Mouse (Mus musculus) MEL (cell line): Measurements from ENCODE around the gene Olfr1392. TPM values are rescaled to one million over a fixed set of nuclear protein-coding genes. Genes with fewer than 3 reads are reported as not detected.

Source experiments
- DNase-seq: peaks from one replicate; pipeline ENCODE4 v3.0.0; 2011; ENCODE audit warnings: low read depth, low spot score
- H3K27ac ChIP-seq: 2 replicates; pipeline ENCODE4 v1.5.1; 2012; ENCODE audit warnings: low read depth, mild to moderate bottlenecking, control low read depth, low read length, moderate library complexity; ENCODE audit not compliant: control insufficient read depth
- H3K27me3 ChIP-seq, 2 experiments: fragments of 150-350 bp in 1 of 2; sonication (generic) in 1 of 2; 2 replicates each; pipeline ENCODE4 v1.6.1; 2012; ENCODE audit warnings: low read length in 2 of 2, mild to moderate bottlenecking in 2 of 2, improper control_type of control experiment in 1 of 2, moderate library complexity in 1 of 2; ENCODE audit not compliant: insufficient read depth in 2 of 2, control insufficient read depth in 1 of 2
- H3K36me3 ChIP-seq, 2 experiments: 2 replicates each; pipeline ENCODE4 v1.6.1; 2012 to 2014; ENCODE audit warnings: low read length in 2 of 2, improper control_type of control experiment in 1 of 2, inconsistent platforms in 1 of 2, mild to moderate bottlenecking in 1 of 2; ENCODE audit not compliant: insufficient read depth in 2 of 2, control insufficient read depth in 1 of 2
- H3K4me1 ChIP-seq, 2 experiments: fragments of 150-350 bp in 1 of 2; sonication (generic) in 1 of 2; 2 replicates each; pipeline ENCODE4 v1.6.1; 2012; ENCODE audit warnings: low read length in 2 of 2, improper control_type of control experiment in 1 of 2, mild to moderate bottlenecking in 1 of 2; ENCODE audit not compliant: insufficient read depth in 2 of 2, control insufficient read depth in 1 of 2
- H3K4me3 ChIP-seq, 2 experiments: fragments of 150-350 bp in 1 of 2; sonication (generic) in 1 of 2; 2 replicates each; pipeline ENCODE4 v1.5.1; 2012; ENCODE audit warnings: low read depth in 2 of 2, low read length in 2 of 2, mild to moderate bottlenecking in 2 of 2, moderate library complexity in 2 of 2, control low read depth in 1 of 2, improper control_type of control experiment in 1 of 2; ENCODE audit not compliant: control insufficient read depth in 1 of 2, insufficient read depth in 1 of 2
- H3K79me2 ChIP-seq: 2 replicates; pipeline ENCODE4 v1.6.1; 2012; ENCODE audit warnings: mild to moderate bottlenecking, low read length, moderate library complexity; ENCODE audit not compliant: control insufficient read depth, poor library complexity, insufficient read depth
- H3K9ac ChIP-seq: 2 replicates; pipeline ENCODE4 v1.6.1; 2012; ENCODE audit warnings: low read depth, mild to moderate bottlenecking, control low read depth, low read length, moderate library complexity; ENCODE audit not compliant: control insufficient read depth, poor library complexity, severe bottlenecking
- H3K9me3 ChIP-seq: fragments of 150-350 bp; sonication (generic); replicated peaks from 2 replicates; pipeline ENCODE4 v1.6.1; 2012; ENCODE audit warnings: mild to moderate bottlenecking, low read length, improper control_type of control experiment, moderate library complexity; ENCODE audit not compliant: insufficient read depth
- CHD2 ChIP-seq: IDR thresholded peaks from 2 replicates; pipeline ENCODE4 v1.6.1; 2011; ENCODE audit warnings: low read length, improper control_type of control experiment
- E2F4 ChIP-seq: IDR thresholded peaks from 2 replicates; pipeline ENCODE4 v1.6.1; 2011; ENCODE audit warnings: low read depth, low read length, improper control_type of control experiment, borderline replicate concordance
- EP300 ChIP-seq, 2 experiments: IDR thresholded peaks; 2 replicates each; pipeline ENCODE4 v1.6.1; 2011; ENCODE audit warnings: improper control_type of control experiment in 2 of 2, low read length in 2 of 2, low read depth in 1 of 2, mild to moderate bottlenecking in 1 of 2
- GABPA ChIP-seq: IDR thresholded peaks from 2 replicates; pipeline ENCODE4 v1.6.1; 2012; ENCODE audit warnings: low read depth, mild to moderate bottlenecking, inconsistent platforms, low read length, improper control_type of control experiment, moderate library complexity
- GATA1 ChIP-seq: IDR thresholded peaks from 2 replicates; pipeline ENCODE4 v1.6.1; 2011; ENCODE audit warnings: low read depth, low read length, improper control_type of control experiment
- JUND ChIP-seq: IDR thresholded peaks from 2 replicates; pipeline ENCODE4 v1.6.1; 2011; ENCODE audit warnings: low read depth, mild to moderate bottlenecking, improper control_type of control experiment, low read length
- MAX ChIP-seq: IDR thresholded peaks from 2 replicates; pipeline ENCODE4 v1.6.1; 2011; ENCODE audit warnings: low read length, improper control_type of control experiment
- MAZ ChIP-seq: IDR thresholded peaks from 2 replicates; pipeline ENCODE4 v1.6.1; 2012; ENCODE audit warnings: low read depth, mild to moderate bottlenecking, inconsistent platforms, low read length, improper control_type of control experiment
- MYB ChIP-seq: IDR thresholded peaks from 2 replicates; pipeline ENCODE4 v1.6.1; 2011; ENCODE audit warnings: mild to moderate bottlenecking, low read depth, low read length, improper control_type of control experiment
- NELFE ChIP-seq: IDR thresholded peaks from 2 replicates; pipeline ENCODE4 v1.6.1; 2011; ENCODE audit warnings: low read depth, low read length, improper control_type of control experiment
- NRF1 ChIP-seq: IDR thresholded peaks from 2 replicates; pipeline ENCODE4 v1.6.1; 2014; ENCODE audit warnings: low read depth, mild to moderate bottlenecking, inconsistent platforms, low read length, improper control_type of control experiment, moderate library complexity; ENCODE audit not compliant: poor library complexity, insufficient read depth, severe bottlenecking
- RCOR1 ChIP-seq: IDR thresholded peaks from 2 replicates; pipeline ENCODE4 v1.6.1; 2012; ENCODE audit warnings: low read depth, mild to moderate bottlenecking, inconsistent platforms, low read length, improper control_type of control experiment
- SMC3 ChIP-seq: IDR thresholded peaks from 2 replicates; pipeline ENCODE4 v1.6.1; 2011; ENCODE audit warnings: low read depth, low read length, improper control_type of control experiment
- TBP ChIP-seq: IDR thresholded peaks from 2 replicates; pipeline ENCODE4 v1.8.0; 2011; ENCODE audit warnings: low read depth, low read length, improper control_type of control experiment
- TCF12 ChIP-seq: IDR thresholded peaks from 2 replicates; pipeline ENCODE4 v1.6.1; 2014; ENCODE audit warnings: low read depth, mild to moderate bottlenecking, inconsistent platforms, low read length, improper control_type of control experiment, moderate library complexity
- USF2 ChIP-seq, 2 experiments: IDR thresholded peaks; 2 replicates each; pipeline ENCODE4 v1.6.1; 2011 to 2012; ENCODE audit warnings: improper control_type of control experiment in 2 of 2, low read length in 2 of 2, borderline replicate concordance in 1 of 2, inconsistent platforms in 1 of 2, low read depth in 1 of 2, mild to moderate bottlenecking in 1 of 2; ENCODE audit not compliant: insufficient read depth in 1 of 2
- ZC3H11A ChIP-seq: IDR thresholded peaks from 2 replicates; pipeline ENCODE4 v1.6.1; 2012; ENCODE audit warnings: low read depth, mild to moderate bottlenecking, inconsistent platforms, low read length, improper control_type of control experiment
- ZKSCAN1 ChIP-seq: IDR thresholded peaks from 2 replicates; pipeline ENCODE4 v1.6.1; 2012; ENCODE audit warnings: low read depth, mild to moderate bottlenecking, inconsistent platforms, low read length, improper control_type of control experiment, moderate library complexity
- ZNF384 ChIP-seq: IDR thresholded peaks from 2 replicates; pipeline ENCODE4 v1.6.1; 2012; ENCODE audit warnings: low read depth, mild to moderate bottlenecking, inconsistent platforms, low read length, improper control_type of control experiment
- polyA plus RNA-seq, 2 experiments: library from polyadenylated mRNA; stranded (reverse) in 1 of 2; unstranded in 1 of 2; fragments of >175 nt in 1 of 2; fragments of >200 nt in 1 of 2; gene quantifications; 2 replicates each; pipeline versions ENCODE4 v1.2.1 to v1.2.4; 2012; ENCODE audit warnings: low replicate concordance in 2 of 2, low read depth in 1 of 2; ENCODE audit not compliant: insufficient read length in 2 of 2, insufficient read depth in 1 of 2, missing spikeins in 1 of 2
- total RNA-seq: library from RNA; depleted of rRNA; stranded (reverse); fragments of 300-350 nt; gene quantifications from 2 replicates; pipeline ENCODE4 v1.2.3, GENCODE M21; 2012

Gene Olfr1392
- total and polyA plus RNA-seq, 3 experiments, result not detected

GRCm38 (mm10) chr11:49329686-49330085, 44.6 kb downstream of the Olfr1392 start:
- Histone ChIP-seq H3K9ac (no peak overlapping the region), H3K4me3 (no peak overlapping the region), H3K27me3 (no peaks in the 10 kb centered on the region), H3K9me3 (no peaks in the 10 kb centered on the region), H3K79me2 (no peaks in the 10 kb centered on the region), H3K4me1 (no peaks in the 10 kb centered on the region)
- TF ChIP-seq E2F4 (no peak), GABPA (no peak), MAZ (no peak), ZKSCAN1 (no peak), GATA1 (no peak), ZNF384 (no peak), USF2 (IDR thresholded peaks at IDR 0.05; ENCODE audit: borderline replicate concordance in 1 of 2, insufficient read depth in 1 of 2, low read depth in 1 of 2, low read length in 2 of 2) (no peak), MYB (no peak)
- TF ChIP-seq, all 39 proteins: peak for 0
- Histone ChIP-seq H3K36me3 (no peaks in the 10 kb centered on the region), H3K27ac (no peak overlapping the region)
- DNase-seq, result no peak

DNA sequence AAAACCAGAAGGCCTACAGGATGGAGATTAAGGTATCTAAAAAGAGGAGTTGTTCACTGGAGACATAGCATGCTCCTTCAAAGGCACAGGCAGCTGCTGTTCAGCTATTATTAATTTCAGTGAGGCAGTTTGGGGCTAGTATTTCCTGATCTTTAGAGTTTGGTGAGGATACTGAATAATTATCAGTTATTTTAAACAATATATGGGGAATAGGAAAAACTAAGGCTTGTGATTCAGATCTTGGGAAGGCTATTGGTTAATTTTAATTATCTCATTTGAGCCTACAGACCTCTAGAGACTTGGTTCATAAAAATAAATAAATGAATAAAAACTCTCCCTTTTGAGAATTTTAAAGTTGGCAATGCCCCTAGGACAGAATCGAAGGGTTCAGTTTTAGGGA, 49.8 kb downstream of the Olfr1392 start, which contains the start of gene Olfr1390:
Gene Olfr1390 (plus strand): TSS at position 301 of the 400 bp plus-strand sequence.
- H3K4me1 ChIP-seq, result no peaks in the 10 kb centered on the region
- H3K27ac ChIP-seq, result no peak within 1 kb of the TSS
- no peaks in the 10 kb centered on the region for H3K36me3 ChIP-seq
- no peak within 1 kb of the TSS for H3K4me3 ChIP-seq
- no peaks in the 10 kb centered on the region for H3K27me3 ChIP-seq
- no peaks in the 10 kb centered on the region for H3K79me2 ChIP-seq
- no peak for TF ChIP-seq ZNF384
- no peak for TF ChIP-seq ZC3H11A
- no peak for TF ChIP-seq ZKSCAN1
- no peak for TF ChIP-seq SMC3
- no peak for TF ChIP-seq TCF12
- no peak for TF ChIP-seq JUND
- no peak for TF ChIP-seq GATA1
- TF ChIP-seq NRF1, result no peak
- TF ChIP-seq E2F4, result no peak
- no peak for TF ChIP-seq TBP
- TF ChIP-seq RCOR1, result no peak
- no peak for TF ChIP-seq CHD2
- no peak for TF ChIP-seq NELFE
- TF ChIP-seq EP300 (IDR thresholded peaks at IDR 0.05; ENCODE audit: low read depth in 1 of 2, low read length in 2 of 2), result no peak
- no peak for TF ChIP-seq USF2 (IDR thresholded peaks at IDR 0.05; ENCODE audit: borderline replicate concordance in 1 of 2, insufficient read depth in 1 of 2, low read depth in 1 of 2, low read length in 2 of 2)
- no peak for TF ChIP-seq MAX
- no peak for TF ChIP-seq GABPA
- DNase-seq, result no peak
- no peak within 1 kb of the TSS for H3K9ac ChIP-seq
- H3K9me3 ChIP-seq, result no peaks in the 10 kb centered on the region
